Mouse (Mus musculus) megakaryocyte, embryonic 14.5 days (primary cell): Measurements from ENCODE around the gene Fam107b. TPM values are rescaled to one million over a fixed set of nuclear protein-coding genes. Genes with fewer than 3 reads are reported as not detected.
A peak's percentile ranks its signal among the peaks of the same experiment; 100 is the strongest.

ENCODE experiments used
- H3K27me3 ChIP-seq: replicated peaks from 2 replicates; pipeline ENCODE3; 2012; ENCODE audit warnings: inconsistent platforms
- H3K36me3 ChIP-seq: replicated peaks from 2 replicates; pipeline ENCODE3; 2012; ENCODE audit warnings: low read length, inconsistent platforms, mixed read lengths
- H3K4me1 ChIP-seq: 2 replicates; pipeline ENCODE4 v1.6.1; 2012; ENCODE audit warnings: inconsistent platforms
- H3K4me3 ChIP-seq: replicated peaks from 2 replicates; pipeline ENCODE3; 2012; ENCODE audit warnings: moderate library complexity, mild to moderate bottlenecking, inconsistent platforms
- H3K9me3 ChIP-seq: 2 replicates; pipeline ENCODE4 v1.6.1; 2012; ENCODE audit warnings: inconsistent platforms
- FLI1 ChIP-seq: IDR thresholded peaks from 2 replicates; pipeline ENCODE4 v1.6.1; 2012; ENCODE audit warnings: low read length, inconsistent platforms, mixed read lengths
- GATA1 ChIP-seq: IDR thresholded peaks from 3 replicates; pipeline ENCODE4 v1.6.1; 2012; ENCODE audit warnings: mixed read lengths, low read length, inconsistent platforms, borderline replicate concordance
- polyA plus RNA-seq: library from polyadenylated mRNA; stranded (reverse); fragments of >175 nt; gene quantifications from 2 replicates; pipeline ENCODE4 v1.2.3, GENCODE M21; 2012; ENCODE audit warnings: low replicate concordance; ENCODE audit not compliant: insufficient read depth

Gene Fam107b
- polyA plus RNA-seq: 6.7 and 43.9 TPM in 2 replicates

GRCm38 (mm10) chr2:3570186-3570585 lies at the start of gene Fam107b:
Gene Fam107b, plus strand, starts transcription at chr2:3570488.
- no peaks in the 10 kb centered on the region for H3K27me3 ChIP-seq
- TF ChIP-seq GATA1: no peak
- TF ChIP-seq FLI1: no peak
- H3K9me3 ChIP-seq: no peaks in the 10 kb centered on the region
- H3K4me1 ChIP-seq: peaks cover 27% of the 10 kb centered on the region
- no peak within 1 kb of the TSS for H3K4me3 ChIP-seq
- H3K36me3 ChIP-seq: no peaks in the 10 kb centered on the region

- TF ChIP-seq GATA1 (no peak), FLI1 (no peak)
- H3K4me1 ChIP-seq: peaks cover 12% of the 10 kb centered on the region
- no peaks in the 10 kb centered on the region for H3K27me3 ChIP-seq
These were observed 47.7 kb upstream of the Fam107b start for GRCm38 (mm10) chr2:3522558-3522957.

DNA sequence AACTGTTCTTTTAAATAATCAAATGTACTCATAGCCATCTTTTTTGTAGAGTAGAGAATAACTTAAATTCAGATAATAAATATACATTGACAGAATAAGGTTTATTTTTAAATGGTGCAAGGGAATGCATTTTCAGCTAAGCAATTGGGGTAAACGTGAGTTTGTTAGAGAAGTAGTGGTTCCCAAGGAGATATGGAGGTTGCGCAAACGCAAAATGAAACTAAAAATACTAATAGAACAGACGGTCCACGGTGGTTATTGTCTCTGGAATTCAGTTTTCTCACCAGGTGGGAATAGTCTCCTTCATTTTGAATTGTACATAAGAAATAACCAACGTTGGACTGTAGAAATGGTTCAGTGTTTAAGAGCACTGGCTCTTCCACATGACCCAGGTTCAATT lies 44.0 kb upstream of the Fam107b start:
- no peak overlapping the region for H3K4me3 ChIP-seq
- no peaks in the 10 kb centered on the region for H3K36me3 ChIP-seq
- peaks cover 6% of the 10 kb centered on the region; the same call in 1 of the 2 replicates for H3K4me1 ChIP-seq
- peaks cover 4% of the 10 kb centered on the region for H3K9me3 ChIP-seq
- no peak for TF ChIP-seq FLI1
- no peak for TF ChIP-seq GATA1
- H3K27me3 ChIP-seq: peaks cover 6% of the 10 kb centered on the region

More at GRCm38 (mm10) chr2:3522558-3522957, 47.7 kb upstream of the Fam107b start:
- H3K4me3 ChIP-seq: no peak overlapping the region
- no peaks in the 10 kb centered on the region for H3K36me3 ChIP-seq
- no peaks in the 10 kb centered on the region for H3K9me3 ChIP-seq

DNA sequence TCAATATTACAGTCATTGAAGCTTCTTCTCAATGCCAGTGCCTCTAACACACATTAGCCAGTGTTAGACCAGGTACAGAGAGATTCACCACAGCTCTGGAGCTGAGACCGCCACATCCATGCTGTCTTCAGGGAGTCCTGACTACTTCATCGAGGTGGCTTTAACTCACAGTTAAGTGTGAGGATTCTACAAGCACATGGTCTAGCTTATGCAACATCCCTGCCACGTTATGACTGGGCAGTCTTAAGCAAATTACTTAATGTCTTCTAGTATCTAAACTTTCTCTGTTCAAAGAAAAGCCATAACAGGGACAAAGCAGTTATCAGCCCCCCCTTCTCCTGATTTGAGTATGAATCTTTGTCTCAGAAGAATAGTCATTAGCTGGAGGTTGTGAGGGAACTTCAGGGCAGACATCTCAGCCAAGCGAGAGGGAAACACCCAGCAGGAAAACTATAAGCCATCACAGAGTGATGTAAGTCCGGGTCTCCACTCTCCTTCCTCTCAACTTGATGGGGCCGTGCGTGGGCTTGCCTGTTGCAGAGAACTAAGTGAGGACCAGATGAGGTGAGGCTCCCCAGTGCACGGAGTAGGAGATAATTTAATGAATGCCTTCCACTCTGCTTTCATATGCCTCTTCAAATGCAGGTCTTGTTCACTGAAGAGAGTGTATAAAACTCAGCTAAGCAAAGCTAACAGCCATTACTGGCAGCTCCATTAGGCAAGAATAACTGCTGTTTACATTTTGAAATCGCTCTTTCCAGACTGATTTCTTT lies 28.8 kb upstream of the Fam107b start:
- TF ChIP-seq GATA1 (no peak), FLI1 (no peak)
- no peaks in the 10 kb centered on the region for H3K27me3 ChIP-seq
- H3K9me3 ChIP-seq: no peaks in the 10 kb centered on the region
- no peaks in the 10 kb centered on the region for H3K36me3 ChIP-seq
- peaks cover 8% of the 10 kb centered on the region for H3K4me1 ChIP-seq
- no peak overlapping the region for H3K4me3 ChIP-seq

- Histone ChIP-seq H3K4me1 (peaks cover 10% of the 10 kb centered on the region), H3K9me3 (no peaks in the 10 kb centered on the region), H3K36me3 (no peaks in the 10 kb centered on the region), H3K27me3 (no peaks in the 10 kb centered on the region), H3K4me3 (no peak overlapping the region)
- TF ChIP-seq GATA1: no peak
- no peak for TF ChIP-seq FLI1
These were observed 24.2 kb upstream of the Fam107b start for GRCm38 (mm10) chr2:3546055-3546454.

DNA sequence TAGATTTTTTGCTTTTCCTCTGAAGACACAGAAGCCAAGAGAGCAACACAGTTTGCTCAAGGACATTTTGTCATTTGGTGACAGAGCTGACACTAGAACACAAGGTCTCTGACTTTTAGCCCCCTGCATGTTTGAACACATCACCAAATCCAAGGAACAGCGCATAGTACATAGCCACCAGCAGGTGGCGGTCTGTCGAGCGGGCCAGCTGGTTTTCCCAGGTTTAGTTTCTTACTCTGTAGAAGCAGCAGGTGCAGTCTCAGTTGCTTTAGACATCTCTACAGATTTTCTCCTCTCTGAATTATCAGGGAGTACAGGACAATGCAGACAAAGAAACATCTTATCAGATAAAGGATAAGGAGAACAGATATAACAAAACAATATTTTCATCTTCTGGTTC lies 23.7 kb upstream of the Fam107b start:
- no peaks in the 10 kb centered on the region for H3K36me3 ChIP-seq
- peaks cover 10% of the 10 kb centered on the region for H3K4me1 ChIP-seq
- no peak overlapping the region for H3K4me3 ChIP-seq
- TF ChIP-seq FLI1: no peak
- no peak for TF ChIP-seq GATA1
- H3K9me3 ChIP-seq: no peaks in the 10 kb centered on the region
- no peaks in the 10 kb centered on the region for H3K27me3 ChIP-seq

GRCm38 (mm10) chr2:3570606-3571005 lies 318 bp downstream of the Fam107b start:
- H3K36me3 ChIP-seq: no peaks in the 10 kb centered on the region
- TF ChIP-seq FLI1 (no peak), GATA1 (no peak)
- H3K27me3 ChIP-seq: no peaks in the 10 kb centered on the region
- no peak overlapping the region for H3K4me3 ChIP-seq
- no peaks in the 10 kb centered on the region for H3K9me3 ChIP-seq
- peaks cover 30% of the 10 kb centered on the region for H3K4me1 ChIP-seq

GRCm38 (mm10) chr2:3573883-3574282 lies 3.6 kb downstream of the Fam107b start:
- TF ChIP-seq GATA1 (no peak), FLI1 (no peak)
- H3K4me3 ChIP-seq: no peak overlapping the region
- H3K4me1 ChIP-seq: peaks cover 40% of the 10 kb centered on the region
- H3K27me3 ChIP-seq: no peaks in the 10 kb centered on the region
- no peaks in the 10 kb centered on the region for H3K9me3 ChIP-seq
- H3K36me3 ChIP-seq: no peaks in the 10 kb centered on the region

DNA sequence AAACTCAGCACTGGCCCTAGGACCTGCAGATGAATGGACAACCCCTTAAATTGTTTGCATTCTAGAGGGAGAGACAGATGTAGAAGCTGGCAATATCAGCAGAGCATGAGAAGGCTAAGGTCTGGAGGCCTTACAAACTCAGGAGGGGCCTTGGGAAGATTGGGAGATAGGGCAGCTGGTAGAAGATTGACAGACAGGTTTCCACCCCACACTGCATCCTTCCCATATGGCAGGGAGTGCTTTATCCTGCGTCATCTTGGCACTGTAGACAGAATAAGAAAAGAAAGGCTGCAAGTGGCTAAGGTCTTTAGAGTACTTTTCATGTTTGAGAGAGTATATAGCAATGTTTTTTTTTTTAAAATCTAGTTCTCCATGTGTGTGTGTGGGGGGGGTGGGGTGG lies 4.9 kb downstream of the Fam107b start:
- H3K4me3 ChIP-seq: no peak overlapping the region
- peaks cover 37% of the 10 kb centered on the region for H3K4me1 ChIP-seq
- no peaks in the 10 kb centered on the region for H3K36me3 ChIP-seq
- TF ChIP-seq GATA1 (no peak), FLI1 (no peak)
- no peaks in the 10 kb centered on the region for H3K9me3 ChIP-seq
- H3K27me3 ChIP-seq: no peaks in the 10 kb centered on the region

DNA sequence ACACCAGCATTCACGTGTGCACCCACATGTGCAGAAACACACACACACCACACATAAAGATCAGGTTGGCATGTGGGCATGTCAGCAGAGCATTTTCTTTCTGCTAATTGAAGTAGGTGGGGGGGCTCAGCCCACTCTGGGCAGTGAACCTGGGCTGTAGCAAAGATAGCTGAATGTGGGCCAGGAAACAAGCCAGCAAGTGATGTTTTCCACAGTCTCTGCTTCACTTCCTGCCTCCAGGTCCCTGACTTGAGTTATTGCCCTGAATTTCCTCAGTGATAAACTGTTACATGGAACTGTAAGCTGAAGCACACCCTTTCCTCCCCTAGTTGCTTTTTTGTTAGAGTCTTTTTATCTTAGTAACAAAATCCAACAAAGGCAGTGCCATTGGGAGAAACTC lies 6.1 kb downstream of the Fam107b start:
- TF ChIP-seq FLI1: no peak
- no peak for TF ChIP-seq GATA1
- Histone ChIP-seq H3K4me1 (peaks cover 35% of the 10 kb centered on the region), H3K4me3 (no peak overlapping the region), H3K36me3 (no peaks in the 10 kb centered on the region), H3K9me3 (no peaks in the 10 kb centered on the region), H3K27me3 (no peaks in the 10 kb centered on the region)

GRCm38 (mm10) chr2:3577216-3577615 lies 6.9 kb downstream of the Fam107b start:
- Histone ChIP-seq H3K4me1 (peaks cover 31% of the 10 kb centered on the region), H3K4me3 (peak overlapping the region; percentile 65), H3K36me3 (no peaks in the 10 kb centered on the region), H3K9me3 (no peaks in the 10 kb centered on the region), H3K27me3 (no peaks in the 10 kb centered on the region)
- TF ChIP-seq GATA1: no peak
- no peak for TF ChIP-seq FLI1
